Mouse (Mus musculus): ENCODE results near the gene Sfmbt2. TPM values are rescaled to one million over a fixed set of nuclear protein-coding genes. Genes with fewer than 3 reads are reported as not detected.

The Sfmbt2 gene
- total and polyA plus RNA-seq, 3 experiments = not detected

DNA sequence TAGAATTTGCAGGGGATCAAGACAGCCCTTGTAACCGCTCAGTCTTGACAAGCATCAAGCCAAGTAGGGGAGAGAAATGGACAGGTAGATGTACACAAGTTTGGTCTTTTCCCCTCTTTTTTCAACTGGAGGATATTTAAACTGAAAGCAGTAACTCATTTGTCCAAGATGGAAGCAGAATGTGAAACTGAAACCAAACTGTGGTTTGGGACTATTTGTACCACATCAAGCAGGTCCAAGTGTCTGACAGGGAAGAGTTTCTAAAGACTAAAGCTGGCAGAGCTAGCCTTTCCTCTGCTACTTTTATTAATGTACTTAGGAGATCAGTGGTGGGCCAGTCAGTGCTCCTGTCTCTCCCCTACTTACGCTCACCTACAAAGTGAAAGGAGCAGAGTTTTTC, 10.4 kb upstream of the Sfmbt2 start:
- Histone ChIP-seq H3K4me2 (ENCODE audit: insufficient read depth, low read depth, poor library complexity, severe bottlenecking) (no peak overlapping the region), H3K79me2 (replicated peaks; ENCODE audit: control insufficient read depth, extremely low read depth, insufficient read depth, poor library complexity, severe bottlenecking) (no peaks in the 10 kb centered on the region), H3K9ac (ENCODE audit: insufficient read depth, low read depth) (no peak overlapping the region), H3K36me3 (replicated peaks in 1 of 2; ENCODE audit: control insufficient read depth in 1 of 2, insufficient read depth in 1 of 2, low read length in 1 of 2) (no peaks in the 10 kb centered on the region), H3K4me1 (ENCODE audit: control insufficient read depth in 1 of 2, insufficient read depth in 2 of 2) (peaks cover 0 to 9% of the 10 kb centered on the region in 2 experiments; a peak in 2 of 4 replicates), H3K27me3 (replicated peaks) (no peaks in the 10 kb centered on the region), H3K27ac (ENCODE audit: insufficient read depth, low read depth) (no peak overlapping the region), H3K4me3 (replicated peaks in 1 of 3; ENCODE audit: low read depth in 2 of 3, low read length in 2 of 3, poor library complexity in 1 of 3) (no peak overlapping the region), H3K9me3 (replicated peaks; ENCODE audit: low read length) (no peaks in the 10 kb centered on the region)
- dilution Hi-C loops (cut with MboI; ENCODE audit: extremely low pct_ligation_motif_present, extremely low pct_unique_long_range_greater_than_20kb, low sequenced_read_pairs) = no loop called here
- TF ChIP-seq MXI1 (IDR thresholded peaks at IDR 0.05; ENCODE audit: low read depth, low read length) = no peak
- TF ChIP-seq POLR2AphosphoS2 (IDR thresholded peaks at IDR 0.05; ENCODE audit: low read depth, low read length) = no peak
- TF ChIP-seq USF1 (IDR thresholded peaks at IDR 0.05; ENCODE audit: low read depth, low read length) = no peak
- DNase-seq (ENCODE audit: extremely low read depth) = no peak
- in situ Hi-C loops (cut with MboI; ENCODE audit: low pct_ligation_motif_present, low pct_unique_long_range_greater_than_20kb, low sequenced_read_pairs) = no loop called here

DNA sequence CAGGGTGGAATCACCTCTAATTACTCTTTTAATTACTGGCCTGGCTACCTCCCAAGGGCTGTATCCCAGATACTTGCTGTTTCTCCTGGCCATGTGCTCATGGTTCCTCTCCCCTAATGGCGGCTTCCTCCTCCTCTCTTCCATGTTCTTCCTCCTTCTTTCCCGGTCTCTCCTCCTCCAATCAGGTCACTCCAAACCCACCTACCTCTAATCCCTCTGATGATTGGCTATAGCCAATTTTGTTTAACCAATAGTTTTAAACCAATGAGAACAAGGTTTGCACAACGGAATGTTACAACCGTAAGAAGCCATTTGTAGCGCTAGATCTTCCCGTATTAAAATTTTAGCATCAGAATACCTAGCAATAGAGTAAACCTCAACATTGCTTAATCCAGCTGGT, 5.2 kb upstream of the Sfmbt2 start:
- Histone ChIP-seq H3K4me2 (ENCODE audit: insufficient read depth, low read depth, poor library complexity, severe bottlenecking) (no peak overlapping the region), H3K9me3 (replicated peaks; ENCODE audit: low read length) (no peaks in the 10 kb centered on the region), H3K36me3 (replicated peaks in 1 of 2; ENCODE audit: control insufficient read depth in 1 of 2, insufficient read depth in 1 of 2, low read length in 1 of 2) (no peaks in the 10 kb centered on the region), H3K4me3 (replicated peaks in 1 of 3; ENCODE audit: low read depth in 2 of 3, low read length in 2 of 3, poor library complexity in 1 of 3) (no peak overlapping the region), H3K79me2 (replicated peaks; ENCODE audit: control insufficient read depth, extremely low read depth, insufficient read depth, poor library complexity, severe bottlenecking) (no peaks in the 10 kb centered on the region), H3K27ac (ENCODE audit: insufficient read depth, low read depth) (no peak overlapping the region), H3K4me1 (ENCODE audit: control insufficient read depth in 1 of 2, insufficient read depth in 2 of 2) (peaks cover 0 to 3% of the 10 kb centered on the region in 2 experiments; a peak in 2 of 4 replicates), H3K9ac (ENCODE audit: insufficient read depth, low read depth) (no peak overlapping the region), H3K27me3 (replicated peaks) (no peaks in the 10 kb centered on the region)
- in situ Hi-C loops (cut with MboI; ENCODE audit: low pct_ligation_motif_present, low pct_unique_long_range_greater_than_20kb, low sequenced_read_pairs) (no loop called here), dilution Hi-C loops (cut with MboI; ENCODE audit: extremely low pct_ligation_motif_present, extremely low pct_unique_long_range_greater_than_20kb, low sequenced_read_pairs) (no loop called here)
- TF ChIP-seq IRF4 (IDR thresholded peaks at IDR 0.05; ENCODE audit: low read depth, low read length) (no peak), POLR2A (IDR thresholded peaks at IDR 0.05; ENCODE audit: low read depth, low read length) (no peak), SMC3 (IDR thresholded peaks at IDR 0.05; ENCODE audit: low read depth, low read length) (no peak), JUND (conservative IDR thresholded peaks at IDR 0.05; ENCODE audit: low read depth, low read length) (no peak), PAX5 (IDR thresholded peaks at IDR 0.05; ENCODE audit: low read length) (no peak), SIN3A (IDR thresholded peaks at IDR 0.05; ENCODE audit: low read length) (no peak), RAD21 (IDR thresholded peaks at IDR 0.05; ENCODE audit: low read depth, low read length) (no peak), MAX (IDR thresholded peaks at IDR 0.05; ENCODE audit: low read length) (no peak), CHD2 (IDR thresholded peaks at IDR 0.05; ENCODE audit: low read length) (no peak), TBP (conservative IDR thresholded peaks at IDR 0.05; ENCODE audit: low read depth, low read length) (no peak), MXI1 (IDR thresholded peaks at IDR 0.05; ENCODE audit: low read depth, low read length) (no peak), CHD1 (IDR thresholded peaks at IDR 0.05; ENCODE audit: low read depth, low read length) (no peak), USF2 (conservative IDR thresholded peaks at IDR 0.05; ENCODE audit: low read depth, low read length) (no peak), ZMIZ1 (IDR thresholded peaks at IDR 0.05; ENCODE audit: low read depth, low read length) (no peak)
- DNase-seq (ENCODE audit: extremely low read depth) = no peak

DNA sequence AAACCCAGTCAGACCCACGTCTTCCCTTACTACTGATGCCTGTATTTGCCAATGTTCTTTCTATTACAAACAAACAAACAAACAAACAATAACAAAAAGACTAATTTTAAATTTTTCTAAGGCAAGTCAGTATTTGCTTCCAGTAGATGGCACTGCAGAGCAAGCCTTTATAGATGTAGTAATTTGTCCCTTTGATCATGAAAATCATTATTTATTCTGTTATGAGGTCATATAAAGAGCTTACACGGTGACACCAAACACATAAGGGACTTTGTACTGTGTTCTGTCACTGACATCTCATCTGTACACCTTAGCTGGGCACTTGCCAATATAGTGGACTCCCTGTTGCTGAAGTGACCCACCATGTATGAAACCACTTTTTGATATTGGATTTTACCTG, 4.0 kb upstream of the Sfmbt2 start:
- TF ChIP-seq POLR2A (IDR thresholded peaks at IDR 0.05; ENCODE audit: low read depth, low read length) (no peak), RAD21 (IDR thresholded peaks at IDR 0.05; ENCODE audit: low read depth, low read length) (peak; percentile 40), CTCF (conservative IDR thresholded peaks at IDR 0.05 in 1 of 2, IDR thresholded peaks at IDR 0.05 in 1 of 2; ENCODE audit: low read depth in 2 of 2, low read length in 2 of 2) (peak in 1 of 2 experiments; percentile 42; a peak in 2 of 4 replicates)
- Histone ChIP-seq H3K4me2 (ENCODE audit: insufficient read depth, low read depth, poor library complexity, severe bottlenecking) (no peak overlapping the region), H3K4me3 (replicated peaks in 1 of 3; ENCODE audit: low read depth in 2 of 3, low read length in 2 of 3, poor library complexity in 1 of 3) (no peak overlapping the region), H3K27ac (ENCODE audit: insufficient read depth, low read depth) (no peak overlapping the region), H3K4me1 (ENCODE audit: control insufficient read depth in 1 of 2, insufficient read depth in 2 of 2) (no peaks in the 10 kb centered on the region), H3K9me3 (replicated peaks; ENCODE audit: low read length) (no peaks in the 10 kb centered on the region), H3K79me2 (replicated peaks; ENCODE audit: control insufficient read depth, extremely low read depth, insufficient read depth, poor library complexity, severe bottlenecking) (no peaks in the 10 kb centered on the region), H3K36me3 (replicated peaks in 1 of 2; ENCODE audit: control insufficient read depth in 1 of 2, insufficient read depth in 1 of 2, low read length in 1 of 2) (no peaks in the 10 kb centered on the region), H3K27me3 (replicated peaks) (no peaks in the 10 kb centered on the region), H3K9ac (ENCODE audit: insufficient read depth, low read depth) (no peak overlapping the region)
- no peak for DNase-seq (ENCODE audit: extremely low read depth)
- dilution Hi-C loops (cut with MboI; ENCODE audit: extremely low pct_ligation_motif_present, extremely low pct_unique_long_range_greater_than_20kb, low sequenced_read_pairs) = no loop called here
- in situ Hi-C loops (cut with MboI; ENCODE audit: low pct_ligation_motif_present, low pct_unique_long_range_greater_than_20kb, low sequenced_read_pairs) = no loop called here

All from CH12.LX (cell line).